Mouse (Mus musculus): ENCODE results near the gene Rex2.
"Not testable (repeated sequence)": the region's sequence is repeated elsewhere in the genome, so short reads cannot be mapped to it uniquely, and the experiment has no call there.

- TF ChIP-seq CTCF, EP300 (IDR thresholded peaks at IDR 0.05): not testable (repeated sequence)
Observed at GRCm38 (mm10) chr4:147066380-147066779, 44.7 kb downstream of the Rex2 start.

Data from lung, postnatal 0 days (tissue).